Mouse (Mus musculus) retina, postnatal 1 day (tissue): ENCODE measurements at regions not wholly inside any gene's neighbourhood (a gene's known extent, or its start where the extent isn't known, plus 50 kb on each side); places are given as distances from the start of the nearest gene placed in this dataset.
"Not testable (repeated sequence)": the region's sequence is repeated elsewhere in the genome, so short reads cannot be mapped to it uniquely, and the experiment has no call there.

Experiments
- DNase-seq: peaks from one replicate; pipeline ENCODE4 v3.0.0-alpha.2; 2012

DNA sequence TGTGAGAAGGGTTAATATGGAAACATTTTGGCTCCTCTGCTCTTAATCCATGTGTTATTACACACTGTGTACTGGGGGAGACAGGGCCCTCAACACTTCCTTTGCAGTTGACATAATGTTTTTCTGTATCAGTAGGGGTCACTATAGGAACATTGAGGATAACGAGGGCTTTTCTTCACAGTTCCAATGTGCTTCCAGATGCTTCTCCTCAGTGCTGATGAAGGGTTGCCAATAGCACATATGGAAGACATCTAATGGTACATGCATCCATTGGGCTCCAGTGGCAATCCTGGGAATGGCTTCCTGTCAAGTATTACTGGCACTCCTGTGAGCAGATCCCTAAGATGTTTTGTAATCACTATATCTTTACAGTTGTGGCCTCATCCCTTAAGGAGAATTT, 62.1 kb downstream of the Naa11 start:
- peak; percentile 9 for DNase-seq

- no peak for DNase-seq
These were observed 66.3 kb downstream of the Naa11 start for GRCm38 (mm10) chr5:97325831-97326230.

- no peak for DNase-seq
These were observed 68.3 kb downstream of the Naa11 start for GRCm38 (mm10) chr5:97323873-97324272.

DNA sequence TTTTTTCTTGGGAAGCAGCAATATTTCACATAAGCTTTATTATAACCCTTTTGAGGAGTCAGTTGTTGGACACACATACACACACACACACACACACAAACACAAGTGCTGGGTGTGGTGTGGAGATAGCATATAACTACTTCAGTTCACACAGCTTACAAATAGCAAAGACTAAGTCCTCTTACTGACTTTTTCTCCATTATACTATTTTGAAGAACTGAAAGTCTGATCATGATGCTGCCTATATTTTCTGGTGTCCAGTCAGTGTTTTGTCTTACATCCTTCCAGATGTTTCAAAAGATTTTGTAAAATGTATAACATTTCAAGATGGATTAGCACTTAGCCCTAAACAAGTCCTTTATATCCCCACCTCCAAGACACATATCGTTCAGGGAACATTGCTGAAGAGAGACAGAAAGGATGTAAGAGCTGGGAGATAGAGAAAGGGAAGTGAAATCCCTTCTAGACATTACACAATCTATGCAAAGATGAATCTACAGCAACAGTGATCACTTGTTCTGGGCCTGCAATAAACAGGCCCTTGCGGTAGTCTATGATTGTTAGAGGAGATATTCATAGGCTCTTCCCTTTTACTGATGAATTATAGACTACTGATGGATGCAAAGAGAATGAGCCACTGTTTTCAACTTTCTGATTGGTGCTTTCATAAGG, 72.2 kb downstream of the Naa11 start:
- DNase-seq, result no peak

GRCm38 (mm10) chr5:97306902-97307301, 85.3 kb downstream of the Naa11 start:
- peak; percentile 72 for DNase-seq

DNA sequence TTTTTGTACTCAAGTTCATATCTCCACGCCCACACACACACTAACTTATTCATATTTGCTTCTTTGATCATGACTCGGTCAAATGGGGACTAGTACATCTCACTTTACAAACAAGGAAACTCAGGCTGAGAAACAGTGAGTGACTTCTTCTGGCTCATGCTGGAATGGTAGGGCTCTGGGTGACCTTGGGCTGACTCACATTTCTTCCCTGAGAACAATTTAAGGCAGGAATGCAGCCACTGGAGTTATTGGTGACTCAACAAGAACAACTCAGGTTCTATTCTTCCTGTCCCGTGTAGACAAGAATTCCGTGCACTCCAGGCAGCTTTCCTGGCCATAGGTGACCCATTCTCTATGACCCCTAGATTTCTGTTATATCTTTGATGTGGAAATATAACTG, 87.3 kb downstream of the Naa11 start:
- DNase-seq, result no peak

DNA sequence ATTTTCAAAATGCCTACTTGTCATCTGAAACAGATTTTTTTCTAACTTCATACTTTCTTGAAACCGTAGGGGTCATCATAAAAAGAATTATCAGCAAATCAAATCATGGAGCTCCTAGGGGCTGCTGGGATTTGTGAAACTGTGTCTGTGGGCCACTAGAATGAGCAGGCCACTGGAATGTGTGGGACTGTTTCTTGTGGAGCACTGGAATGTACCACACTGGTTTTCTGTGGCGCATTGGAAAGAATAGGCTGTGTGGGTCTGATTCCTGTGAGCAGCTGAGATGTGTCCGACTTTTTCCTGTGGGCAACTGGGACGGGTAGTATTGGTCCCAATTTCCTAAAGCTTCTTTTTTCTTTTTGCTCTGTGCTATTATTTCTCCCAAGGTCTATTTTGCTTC, 90.6 kb downstream of the Naa11 start:
- no peak for DNase-seq

- DNase-seq, result peak; percentile 66
These were observed 91.3 kb downstream of the Naa11 start for GRCm38 (mm10) chr5:97300861-97301260.

- no peak for DNase-seq
These were observed 91.9 kb downstream of the Naa11 start for GRCm38 (mm10) chr5:97300114-97300840.

- no peak for DNase-seq
These were observed 92.5 kb downstream of the Naa11 start for GRCm38 (mm10) chr5:97299631-97300030.

DNA sequence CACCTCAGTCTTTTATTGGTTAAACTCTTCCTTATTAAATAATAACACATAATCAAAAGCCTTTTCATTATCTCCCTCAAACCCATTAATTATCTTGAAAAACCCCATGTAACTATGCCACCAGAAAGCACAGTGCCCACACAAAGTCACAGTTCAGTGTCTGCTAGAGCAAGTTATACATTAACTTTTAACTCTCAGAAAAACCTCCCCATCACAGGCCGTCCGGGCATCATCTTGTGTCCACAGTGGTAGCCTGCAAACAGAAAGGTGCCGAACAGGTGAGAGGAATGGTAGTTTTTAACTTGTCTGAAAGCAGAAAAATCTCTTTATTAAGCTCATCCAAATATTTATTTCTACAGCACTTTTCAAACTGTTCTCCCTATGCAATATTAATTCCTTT, 96.0 kb downstream of the Naa11 start:
- DNase-seq, result no peak

GRCm38 (mm10) chr5:97290166-97290681, 102.0 kb downstream of the Naa11 start:
- DNase-seq, result peak; percentile 82

DNA sequence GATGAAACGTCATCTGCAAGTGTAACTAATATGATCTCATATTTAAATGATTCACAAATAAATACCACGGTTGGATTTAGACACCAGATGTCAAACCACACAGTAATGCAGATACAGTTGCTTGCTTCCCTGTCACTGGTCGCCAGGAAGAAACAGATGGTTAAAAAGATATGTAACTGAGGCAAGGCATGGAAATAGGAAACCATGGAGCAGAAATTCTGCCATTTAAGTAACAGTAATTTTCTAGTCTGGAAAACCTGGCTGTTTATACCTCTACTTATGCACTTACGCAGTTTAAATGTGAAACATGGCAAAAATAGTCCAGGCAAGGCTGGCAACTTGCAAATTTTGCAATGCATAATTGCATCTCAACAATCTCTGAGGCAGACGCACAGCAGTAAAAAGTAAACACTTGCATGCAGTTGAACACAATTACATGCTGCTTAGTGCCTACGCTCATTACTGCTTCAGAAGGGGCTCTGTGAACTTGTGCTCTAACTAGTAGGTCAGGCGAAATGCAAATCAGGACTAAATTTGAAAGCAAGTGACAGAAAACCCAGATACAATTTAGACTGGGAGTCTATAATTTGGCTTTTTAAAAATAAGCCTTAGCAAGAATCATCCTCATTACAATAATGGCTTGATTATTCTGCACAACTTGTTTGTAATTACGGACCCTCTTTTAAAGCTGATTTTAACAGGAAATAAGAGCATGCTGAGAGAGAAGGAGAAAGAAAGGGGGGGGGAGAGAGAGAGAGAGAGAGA, 102.6 kb downstream of the Naa11 start:
- DNase-seq, result peak; percentile 80

DNA sequence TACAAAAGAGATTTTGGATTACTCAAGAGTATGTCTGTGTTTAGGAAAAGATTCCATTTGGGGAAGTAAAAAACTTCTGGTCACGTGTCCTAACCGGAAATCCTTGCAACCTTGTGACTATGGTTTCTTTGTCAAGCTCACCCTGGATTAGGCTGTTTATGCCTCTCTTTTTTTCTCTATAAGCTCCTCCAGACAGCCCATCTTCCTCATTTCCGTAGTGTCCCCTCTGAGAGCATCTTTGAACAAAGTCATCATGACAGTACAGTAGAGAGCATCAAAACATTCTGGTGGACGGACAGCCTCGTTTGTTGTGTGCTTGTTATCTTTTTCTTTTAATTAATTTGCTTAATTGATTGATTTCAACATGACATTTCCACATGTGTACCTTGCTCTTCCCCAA, 112.7 kb downstream of the Naa11 start:
- peak; percentile 29 for DNase-seq

DNA sequence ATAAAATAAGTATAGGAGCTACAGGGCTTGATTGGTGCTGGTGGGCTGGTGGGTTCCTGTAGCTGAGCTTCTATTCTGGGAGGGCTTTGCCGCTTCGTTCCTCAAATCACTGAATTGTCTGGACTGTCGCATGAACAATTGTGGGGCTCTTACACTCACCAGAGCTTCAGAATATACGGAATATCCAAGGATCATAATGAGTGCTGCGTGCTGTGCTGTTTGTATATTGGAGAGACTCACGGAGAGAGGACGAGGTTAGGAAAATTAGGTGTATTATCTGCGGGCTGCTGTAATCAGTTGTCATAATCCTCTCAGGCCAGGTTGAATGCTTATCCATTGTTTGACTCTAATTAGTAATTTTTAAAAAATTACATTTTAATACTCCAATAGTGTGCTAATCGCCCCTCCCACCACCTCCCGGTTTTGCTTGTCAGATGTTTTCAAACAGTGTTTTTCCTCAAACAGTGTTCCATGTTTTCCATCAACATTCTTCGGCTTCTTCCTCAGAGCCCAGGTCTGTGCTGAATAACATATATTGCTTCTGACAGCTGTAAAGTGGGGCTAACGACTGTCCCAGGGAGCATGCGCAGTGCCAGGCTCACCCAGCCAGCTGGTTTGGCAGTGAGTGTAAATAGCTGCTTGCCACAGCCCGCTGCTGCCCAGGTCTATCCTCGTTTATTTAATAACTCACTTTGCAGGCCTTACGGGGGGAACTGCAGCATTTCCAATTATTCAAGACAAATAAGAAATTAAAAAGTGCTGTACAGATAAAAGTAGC, 114.2 kb downstream of the Naa11 start:
- peak; percentile 91 for DNase-seq

DNA sequence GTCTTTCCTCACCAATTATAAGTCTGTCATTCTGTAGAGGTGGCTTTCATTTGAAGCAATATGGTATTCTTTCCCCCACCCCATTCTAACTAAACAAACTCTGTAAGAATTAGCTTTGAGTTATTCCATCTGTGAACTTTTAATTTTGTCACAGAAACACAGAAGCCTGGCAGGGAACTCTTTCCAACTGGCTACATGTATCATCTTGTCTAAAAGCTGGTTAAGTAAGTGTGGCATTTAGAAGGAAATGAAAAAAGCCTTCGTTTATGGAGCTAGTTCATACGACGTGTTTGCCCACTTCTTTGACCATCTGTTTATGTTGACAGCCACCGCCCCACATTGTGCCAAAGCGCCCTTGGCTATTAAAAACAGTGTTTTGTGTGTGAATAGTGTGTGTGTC, 115.5 kb downstream of the Naa11 start:
- no peak for DNase-seq

GRCm38 (mm10) chr5:97264666-97265065, 127.5 kb downstream of the Naa11 start:
- DNase-seq, result not testable (repeated sequence)

GRCm38 (mm10) chr5:97257106-97257505, 135.1 kb downstream of the Naa11 start:
- no peak for DNase-seq

DNA sequence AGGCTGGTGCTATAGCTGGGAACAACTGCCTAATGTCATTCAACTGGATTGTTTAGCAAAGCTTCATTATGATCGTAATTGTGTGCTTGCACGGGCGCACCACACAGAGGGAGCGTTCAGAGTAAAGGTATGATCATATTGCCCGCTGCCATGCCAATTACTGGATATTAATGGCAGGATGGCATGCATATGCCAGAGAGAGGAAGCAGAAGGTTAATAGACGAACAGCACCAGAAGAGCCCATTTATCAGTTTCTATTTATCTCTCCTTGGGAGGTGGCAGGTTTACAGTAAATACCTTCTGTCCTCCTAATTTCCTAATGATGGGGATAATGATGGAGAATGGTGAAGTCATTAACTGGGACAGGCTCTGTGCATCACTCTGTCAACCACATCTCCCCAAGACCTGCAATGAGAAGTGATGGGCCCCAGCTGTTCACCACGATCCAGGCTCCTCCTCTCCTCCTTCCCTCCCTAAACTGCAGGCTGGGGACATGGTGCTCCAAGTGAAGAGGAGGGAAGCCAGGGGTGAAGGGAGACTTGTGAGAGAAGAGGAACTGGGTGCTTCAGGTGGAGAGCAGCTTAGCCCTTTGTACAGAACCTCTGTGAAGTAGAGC, 135.6 kb downstream of the Naa11 start:
- DNase-seq, result peak; percentile 63

- DNase-seq, result no peak
These were observed 125.5 kb upstream of the Paqr3 start for GRCm38 (mm10) chr5:97236930-97237329.

DNA sequence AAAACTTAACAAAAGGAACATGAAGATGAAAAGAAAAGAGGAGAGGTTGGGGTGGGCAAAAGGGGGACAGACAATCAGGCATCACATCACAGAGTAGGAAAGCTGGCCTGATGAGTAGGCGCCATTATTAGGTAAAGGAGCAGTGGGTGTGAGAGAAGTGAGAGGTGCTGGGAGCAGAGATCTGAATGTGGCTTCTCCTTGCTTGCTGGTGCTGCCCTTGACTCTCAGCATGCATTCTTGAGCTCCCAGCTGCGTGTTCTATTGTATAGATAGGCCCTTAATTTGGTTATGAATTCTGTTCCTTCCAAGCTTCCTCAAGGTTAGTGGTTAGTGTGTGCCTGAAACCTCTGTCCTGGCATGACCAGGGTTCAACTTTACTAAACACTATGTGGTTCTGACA, 115.0 kb upstream of the Paqr3 start:
- no peak for DNase-seq

DNA sequence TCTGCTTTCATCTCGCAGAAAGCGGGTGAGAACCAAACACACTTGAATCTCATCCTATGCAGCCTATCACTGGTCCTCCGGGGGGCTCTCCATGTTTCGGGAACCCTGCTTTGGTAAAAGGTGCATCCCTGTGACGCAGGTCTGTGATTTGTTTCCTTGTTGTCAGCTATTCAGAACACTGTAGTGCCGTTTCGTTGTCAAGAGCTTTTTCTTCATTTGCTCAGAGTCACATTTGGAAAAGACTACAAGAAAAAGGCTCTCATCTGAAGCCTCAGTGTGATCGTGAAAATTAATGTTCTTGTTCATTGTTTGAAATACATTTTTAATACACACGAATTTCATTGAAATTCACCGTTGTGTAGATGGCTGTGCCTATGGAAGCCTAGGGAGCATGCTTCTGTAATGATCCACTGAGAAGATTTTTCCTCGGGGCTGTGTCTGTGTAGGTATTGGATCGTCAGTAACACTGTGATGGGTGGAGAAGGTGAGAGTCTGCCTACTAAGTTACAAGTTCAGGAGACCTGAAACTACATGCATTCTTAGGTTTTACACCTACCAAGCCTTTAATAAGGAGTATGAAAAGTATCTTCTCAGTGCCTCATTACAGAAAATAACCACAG, 112.0 kb upstream of the Paqr3 start:
- DNase-seq, result peak; percentile 67
